Mouse (Mus musculus): ENCODE results near the gene Ccdc28a.

GRCm38 (mm10) chr10:18198286-18199015, 36.3 kb downstream of the Ccdc28a start:
- TF ChIP-seq POLR2A (IDR thresholded peaks at IDR 0.05; ENCODE audit: borderline replicate concordance, insufficient read depth, low read length) (no peak), CTCF (IDR thresholded peaks at IDR 0.05; ENCODE audit: borderline replicate concordance, insufficient read depth, low read depth, low read length) (no peak)

All from cerebellum, adult 2 months (tissue).